Mouse (Mus musculus) heart, postnatal 0 days (tissue): Measurements from ENCODE around the gene Vwc2. TPM values are rescaled to one million over a fixed set of nuclear protein-coding genes. Genes with fewer than 3 reads are reported as not detected.

ENCODE experiments used
- ATAC-seq: fragments of 200-750 bp; cut with Nextera tagmentation; 2 replicates; pipeline ENCODE4 v1.8.0; 2017; ENCODE audit warnings: low read depth, moderate number of reproducible peaks, moderate library complexity; ENCODE audit not compliant: insufficient read depth
- DNase-seq: peaks from one replicate; pipeline ENCODE4 v3.0.0-alpha.2; 2016; ENCODE audit warnings: low spot score
- H3K27ac ChIP-seq: fragments of 300-500 bp; sonication (generic); 2 replicates; pipeline ENCODE4 v1.5.1; 2014; ENCODE audit warnings: low read depth, mild to moderate bottlenecking
- H3K27me3 ChIP-seq: fragments of 300-500 bp; sonication (generic); 2 replicates; pipeline ENCODE4 v1.6.1; 2014; ENCODE audit warnings: low read length, mixed read lengths; ENCODE audit not compliant: control insufficient read depth, insufficient read depth
- H3K36me3 ChIP-seq: fragments of 300-500 bp; sonication (generic); replicated peaks from 2 replicates; pipeline ENCODE4 v1.6.1; 2014; ENCODE audit warnings: low read length, mixed read lengths; ENCODE audit not compliant: control insufficient read depth, insufficient read depth
- H3K4me1 ChIP-seq: fragments of 300-500 bp; sonication (generic); 2 replicates; pipeline ENCODE4 v1.6.1; 2014; ENCODE audit warnings: antibody characterized with exemption; ENCODE audit not compliant: control insufficient read depth, insufficient read depth
- H3K4me2 ChIP-seq: fragments of 300-500 bp; sonication (generic); 2 replicates; pipeline ENCODE4 v1.6.1; 2014; ENCODE audit warnings: low read depth, mild to moderate bottlenecking, low read length, moderate library complexity
- H3K4me3 ChIP-seq: fragments of 300-500 bp; sonication (generic); 2 replicates; pipeline ENCODE4 v1.5.1; 2014; ENCODE audit warnings: low read depth, low read length
- H3K9ac ChIP-seq: fragments of 300-500 bp; sonication (generic); replicated peaks from 2 replicates; pipeline ENCODE4 v1.6.1; 2014; ENCODE audit warnings: low read depth, low read length, mixed read lengths
- H3K9me3 ChIP-seq: fragments of 300-500 bp; sonication (generic); replicated peaks from 2 replicates; pipeline ENCODE4 v1.6.1; 2016; ENCODE audit warnings: low read length; ENCODE audit not compliant: control insufficient read depth
- CTCF ChIP-seq: IDR thresholded peaks from 2 replicates; pipeline ENCODE4 v1.5.1; 2016; ENCODE audit warnings: antibody characterized with exemption, control low read depth, low read depth
- EP300 ChIP-seq: IDR thresholded peaks from 2 replicates; pipeline ENCODE4 v1.6.1; 2016; ENCODE audit warnings: antibody characterized with exemption, low read depth
- WGBS: fragments of 180-500 bp; shearing (Covaris S2); extraction: QIAGEN DNeasy Blood & Tissue Kit; methylation state at CpG from one replicate; pipeline ENCODE4 v1.1.7; 2014; 5-methylcytosine and 5-hydroxymethylcytosine counted together
- polyA plus RNA-seq: library from polyadenylated mRNA; unstranded; fragments of >200 nt; fragmentation: Nextera tagmentation; extraction: Ambion mirVana; gene quantifications from 2 replicates; pipeline ENCODE4 v1.2.1, GENCODE M21; 2015
- total RNA-seq: library from RNA; depleted of rRNA; stranded (reverse); fragments of >200 nt; gene quantifications from 2 replicates; pipeline ENCODE4 v1.2.3, GENCODE M21; 2014; ENCODE audit warnings: low replicate concordance

The Vwc2 gene
- total and polyA plus RNA-seq, 2 experiments from 2014 or later: 0.53 to 7.0 TPM

DNA sequence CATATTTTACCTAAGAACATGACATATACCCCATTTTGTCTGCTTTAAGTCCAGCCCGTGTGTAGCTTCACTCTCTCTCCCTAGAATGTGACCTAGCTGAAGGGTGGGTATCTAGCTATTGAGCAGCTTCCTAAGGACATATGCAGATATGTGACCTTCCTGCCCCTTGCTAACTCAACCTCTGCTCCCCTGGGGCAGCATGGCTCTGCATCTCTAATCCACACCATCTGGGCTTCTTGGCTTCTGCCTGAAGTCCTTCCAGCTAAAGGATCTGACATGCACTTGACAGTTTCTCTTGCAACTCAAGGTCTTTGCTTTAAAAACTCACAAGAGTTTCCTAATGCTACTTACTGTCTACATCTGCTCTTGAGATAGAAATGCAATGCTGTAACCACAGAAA, 38.7 kb downstream of the Vwc2 start:
- no peak overlapping the region for H3K4me3 ChIP-seq
- no peaks in the 10 kb centered on the region for H3K36me3 ChIP-seq
- no peaks in the 10 kb centered on the region for H3K4me1 ChIP-seq
- no peak overlapping the region for H3K4me2 ChIP-seq
- no peaks in the 10 kb centered on the region for H3K9me3 ChIP-seq
- no peak overlapping the region for H3K27ac ChIP-seq
- no peak overlapping the region for H3K9ac ChIP-seq
- ATAC-seq (no peak), DNase-seq (no peak)
- H3K27me3 ChIP-seq: no peaks in the 10 kb centered on the region
- no peak for TF ChIP-seq CTCF
- no peak for TF ChIP-seq EP300
- 71% methylated on average over 1 of the region's 1 CpGs for WGBS

- ATAC-seq: no peak
Measured at GRCm38 (mm10) chr11:11171396-11171795, 57.4 kb downstream of the Vwc2 start.

DNA sequence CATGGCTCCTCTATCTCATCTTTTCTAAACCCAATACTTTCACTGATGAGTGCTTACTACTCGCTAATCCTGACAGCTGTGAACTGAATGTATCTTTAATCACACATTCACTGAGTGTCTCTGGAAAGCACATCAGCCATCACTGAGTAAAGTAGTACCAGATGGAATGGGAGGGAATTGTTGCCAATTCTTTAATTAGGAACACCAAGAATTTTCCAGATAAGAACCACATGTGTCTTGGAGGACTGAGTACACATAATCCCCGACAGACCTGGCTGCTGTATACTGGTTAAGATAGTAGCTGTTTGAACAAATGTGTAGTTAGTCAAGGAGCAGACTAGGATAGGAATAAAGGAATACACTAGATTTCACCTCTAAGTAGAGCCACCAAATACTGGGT, 61.2 kb downstream of the Vwc2 start:
- H3K4me2 ChIP-seq: no peak overlapping the region
- peak; percentile 41; the same call in 1 of the 2 replicates for ATAC-seq
- 0 out of 2 replicates have a peak, but pooled peaks cover 6% of the 10 kb centered on the region for H3K4me1 ChIP-seq
- no peak overlapping the region for H3K27ac ChIP-seq
- no peak overlapping the region for H3K4me3 ChIP-seq
- no peaks in the 10 kb centered on the region for H3K9me3 ChIP-seq
- no peaks in the 10 kb centered on the region for H3K36me3 ChIP-seq
- no peaks in the 10 kb centered on the region for H3K27me3 ChIP-seq
- H3K9ac ChIP-seq: no peak overlapping the region
- 18% methylated on average over 2 of the region's 2 CpGs for WGBS
- TF ChIP-seq CTCF (no peak), EP300 (no peak)
- no peak for DNase-seq

More at GRCm38 (mm10) chr11:11171396-11171795, 57.4 kb downstream of the Vwc2 start:
- H3K4me2 ChIP-seq: no peak overlapping the region
- no peak overlapping the region for H3K27ac ChIP-seq
- no peak overlapping the region for H3K4me3 ChIP-seq
- DNase-seq: no peak
- no peak overlapping the region for H3K9ac ChIP-seq
- TF ChIP-seq CTCF (no peak), EP300 (no peak)
- H3K9me3 ChIP-seq: no peaks in the 10 kb centered on the region
- no peaks in the 10 kb centered on the region for H3K27me3 ChIP-seq
- 82% methylated on average over 4 of the region's 4 CpGs for WGBS
- no peaks in the 10 kb centered on the region for H3K36me3 ChIP-seq
- H3K4me1 ChIP-seq: 0 out of 2 replicates have a peak, but pooled peaks cover 6% of the 10 kb centered on the region

DNA sequence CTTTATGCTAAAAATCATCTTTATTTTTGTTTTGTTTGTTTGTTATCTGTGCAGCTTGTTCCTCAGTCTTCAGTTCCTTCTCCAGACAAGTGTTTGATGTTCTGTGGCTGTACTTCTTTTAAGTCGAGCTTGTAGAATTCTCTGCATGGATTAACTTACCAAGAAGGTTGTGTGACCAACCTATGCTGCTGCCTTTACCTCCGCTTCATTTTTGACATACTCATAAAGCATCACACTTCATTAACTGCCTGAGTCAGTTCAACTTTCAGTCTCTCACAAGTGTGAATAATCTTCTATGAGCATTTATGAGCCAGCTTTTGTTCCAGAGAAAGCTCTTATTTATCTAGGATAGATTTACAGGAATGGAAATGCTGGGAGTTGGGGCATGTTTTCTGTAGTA, 68.7 kb downstream of the Vwc2 start:
- Histone ChIP-seq H3K9ac (no peak overlapping the region), H3K9me3 (no peaks in the 10 kb centered on the region)

DNA sequence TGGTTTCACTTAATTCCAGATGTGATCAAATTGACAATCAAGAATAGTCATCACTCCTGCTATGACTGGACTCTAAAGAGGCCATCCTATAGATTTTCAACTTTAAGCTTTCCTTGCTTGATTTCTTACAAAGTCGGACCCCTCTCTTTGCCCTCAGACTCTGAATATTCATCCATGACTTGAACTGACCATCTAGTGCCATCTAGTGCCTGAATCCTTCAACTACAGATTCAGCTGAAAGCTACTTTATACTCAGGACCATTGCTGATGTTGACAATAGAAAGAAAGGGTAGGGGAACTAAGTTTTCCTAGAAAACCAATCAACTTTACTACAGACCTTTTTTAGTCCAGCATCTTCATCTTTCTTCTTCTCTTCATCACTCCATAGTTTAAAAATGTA, 109.1 kb downstream of the Vwc2 start:
- H3K9ac ChIP-seq: no peak overlapping the region
- H3K4me1 ChIP-seq: no peaks in the 10 kb centered on the region
- DNase-seq (no peak), ATAC-seq (no peak)
- H3K4me2 ChIP-seq: no peak overlapping the region
- no peak overlapping the region for H3K4me3 ChIP-seq
- no peaks in the 10 kb centered on the region for H3K27me3 ChIP-seq
- H3K36me3 ChIP-seq: no peaks in the 10 kb centered on the region
- 28% methylated on average over 1 of the region's 1 CpGs for WGBS
- no peaks in the 10 kb centered on the region for H3K9me3 ChIP-seq
- TF ChIP-seq EP300 (no peak), CTCF (peak; percentile 61)
- no peak overlapping the region for H3K27ac ChIP-seq

More for the DNA sequence above, 68.7 kb downstream of the Vwc2 start:
- no peak for DNase-seq
- Histone ChIP-seq H3K36me3 (no peaks in the 10 kb centered on the region), H3K4me2 (no peak overlapping the region), H3K27me3 (no peaks in the 10 kb centered on the region), H3K4me1 (no peaks in the 10 kb centered on the region), H3K27ac (no peak overlapping the region), H3K4me3 (no peak overlapping the region)
- WGBS: 59% methylated on average over 2 of the region's 2 CpGs
- ATAC-seq: no peak
- no peak for TF ChIP-seq CTCF
- TF ChIP-seq EP300: no peak

DNA sequence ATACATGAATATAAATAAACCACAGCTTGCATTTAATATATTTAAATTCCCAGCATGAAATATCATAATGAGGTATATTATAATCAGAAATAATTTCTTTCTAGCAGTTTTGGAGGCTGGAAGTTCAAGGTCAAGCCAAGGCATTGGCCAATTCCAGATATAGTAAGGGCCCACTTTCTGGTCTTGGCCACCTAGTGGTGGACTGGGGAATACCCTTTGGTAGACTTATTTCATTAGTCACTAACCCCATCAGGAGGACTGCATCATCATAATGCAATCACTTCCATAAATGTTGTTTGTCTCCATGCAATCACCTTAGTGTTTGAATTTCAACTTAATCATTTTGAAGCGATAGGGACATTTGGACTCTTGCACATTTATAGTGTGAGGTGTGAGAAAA, 125.3 kb downstream of the Vwc2 start:
- ATAC-seq: no peak
- no peak overlapping the region for H3K4me2 ChIP-seq
- H3K9me3 ChIP-seq: no peaks in the 10 kb centered on the region
- no peaks in the 10 kb centered on the region for H3K27me3 ChIP-seq
- 69% methylated on average over 1 of the region's 1 CpGs for WGBS
- no peak overlapping the region for H3K9ac ChIP-seq
- H3K4me3 ChIP-seq: no peak overlapping the region
- H3K4me1 ChIP-seq: no peaks in the 10 kb centered on the region
- H3K27ac ChIP-seq: no peak overlapping the region
- TF ChIP-seq CTCF: peak; percentile 36
- no peak for TF ChIP-seq EP300
- DNase-seq: no peak
- H3K36me3 ChIP-seq: no peaks in the 10 kb centered on the region
